Mouse (Mus musculus) liver, embryonic 14.5 days (tissue): ENCODE measurements around the gene 1700011L22Rik.

Experiments used
- CTCF ChIP-seq: IDR thresholded peaks from 2 replicates; pipeline ENCODE4 v1.5.1; 2016; ENCODE audit warnings: antibody characterized with exemption, low read depth, control low read depth
- EP300 ChIP-seq: IDR thresholded peaks from 2 replicates; pipeline ENCODE4 v1.6.1; 2016; ENCODE audit warnings: antibody characterized with exemption, low read depth

DNA sequence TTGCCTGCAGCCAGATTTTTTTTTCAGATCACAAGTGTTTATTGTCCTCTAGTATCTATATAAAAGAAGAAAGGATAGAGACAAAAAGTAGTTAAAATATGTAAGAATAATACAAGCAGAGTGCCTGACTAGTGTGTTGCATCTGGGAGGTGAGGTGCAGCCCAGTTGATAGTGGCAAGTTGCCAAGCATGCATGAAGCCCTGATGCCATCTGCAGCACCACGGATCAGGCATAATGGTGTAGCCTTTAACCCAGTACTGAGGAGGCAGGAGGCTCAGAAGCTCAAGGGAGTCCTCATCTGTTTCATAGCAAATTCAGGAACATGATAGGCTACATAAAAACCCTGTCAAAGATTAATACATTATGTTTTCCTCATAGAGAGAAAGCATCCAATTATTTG lies 84.0 kb downstream of the 1700011L22Rik start:
- TF ChIP-seq EP300, result no peak
- TF ChIP-seq CTCF, result no peak
